Mouse (Mus musculus) ES-E14 (cell line): ENCODE measurements around the gene Igsf9b.

ENCODE experiments used
- CHD2 ChIP-seq: IDR thresholded peaks from 2 replicates; pipeline ENCODE4 v1.6.1; 2014; ENCODE audit warnings: mild to moderate bottlenecking, low read depth, low read length, inconsistent platforms
- MAFK ChIP-seq: IDR thresholded peaks from 2 replicates; pipeline ENCODE4 v1.6.1; 2014; ENCODE audit warnings: mild to moderate bottlenecking, low read depth, low read length, inconsistent platforms; ENCODE audit not compliant: insufficient read depth
- ZC3H11A ChIP-seq: IDR thresholded peaks from 2 replicates; pipeline ENCODE4 v1.6.1; 2012; ENCODE audit warnings: low read depth, mild to moderate bottlenecking, inconsistent platforms, low read length, borderline replicate concordance
- ZNF384 ChIP-seq: IDR thresholded peaks from 2 replicates; pipeline ENCODE4 v1.6.1; 2012; ENCODE audit warnings: low read depth, low read length, inconsistent platforms

DNA sequence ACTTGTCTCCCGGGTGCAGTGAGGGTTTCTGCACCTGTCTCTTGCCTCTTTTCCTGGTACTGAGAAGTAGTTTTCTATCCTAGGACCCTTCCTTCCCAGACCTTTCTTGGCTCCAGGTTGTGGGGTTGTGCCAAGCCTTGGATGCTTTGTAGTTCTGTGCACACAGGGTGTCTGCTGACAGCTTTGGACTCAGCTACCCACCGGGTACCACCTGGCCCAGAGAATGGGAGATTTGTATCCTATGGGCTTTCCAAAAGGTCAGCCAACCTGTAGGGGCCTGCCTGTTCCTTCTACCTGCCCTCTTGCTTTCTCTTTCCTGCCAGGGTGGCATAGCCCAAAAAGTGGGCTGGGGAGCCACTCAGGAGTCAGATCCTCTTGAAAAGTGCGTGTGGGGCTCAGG is 6.5 kb downstream of the Igsf9b start:
- TF ChIP-seq CHD2 (no peak), ZNF384 (no peak), ZC3H11A (no peak), MAFK (no peak)
